Comparison of ENCODE assay signal across 18 mouse cellular contexts in the genomic region with DNA sequence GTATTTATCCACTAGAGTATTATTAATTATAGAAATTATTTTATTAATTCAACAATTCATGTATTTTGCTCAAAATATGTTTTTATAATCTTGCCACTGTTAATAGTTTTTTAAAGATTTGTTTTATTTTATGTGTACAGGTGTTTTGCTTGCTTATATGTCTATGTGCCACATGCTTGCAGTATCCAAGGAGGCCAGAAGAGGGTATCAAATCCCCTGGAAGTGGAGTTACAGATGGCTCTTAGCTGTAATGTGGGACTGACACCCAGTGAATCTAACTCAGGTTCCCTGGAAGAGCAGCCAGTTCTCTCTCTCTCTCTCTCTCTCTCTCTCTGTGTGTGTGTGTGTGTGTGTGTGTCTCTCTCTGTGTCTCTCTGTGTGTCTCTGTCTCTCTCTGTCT. TPM values are rescaled to one million over a fixed set of nuclear protein-coding genes. Genes with fewer than 3 reads are reported as not detected.
DNase-seq lines count a peak whose midpoint lies in the region; ATAC-seq and TF ChIP-seq lines count a peak whose summit lies in the region.
"Had no signal": no experiment of that assay in that cellular context is flagged by ENCODE, and none has a peak within 500 bp of the region (broad histone marks: within the 10 kb centered on the region; RNA-seq: fewer than 3 reads in every experiment).

No protein-coding gene starts in this region.

- CTCF ChIA-PET in Patski (lab: Charles Lee) = interaction anchor here (2.8 kb wide), 1 partner anchor 20 kb away, joined by 9 read pairs; a partner anchor contains a TSS

- peak; percentile 25 for DNase-seq in embryonic facial prominence, embryonic 11.5 days (ENCODE audit: low spot score)
- DNase-seq in embryonic facial prominence, embryonic 10.5 days (ENCODE audit: low spot score) = no peak
- peak; percentile 52 for DNase-seq in liver, adult 2 months (ENCODE audit: extremely low read depth, low read depth, low spot score)
- DNase-seq in liver (no peak), 3T3-L1 (ENCODE audit: low read depth, low spot score) (peak; percentile 28), Patski (ENCODE audit: low read depth, low spot score) (no peak)
- DNase-seq in urinary bladder, adult 18-20 months (ENCODE audit: low spot score in 2 of 2) = no peak
- DNase-seq in heart, adult 11 months = no peak
- DNase-seq: adrenal gland, adult 8-10 months; cerebellum, adult 2 months; gastrocnemius, postnatal 36 days; heart, postnatal 4 days; layer of hippocampus, postnatal 36 days; left cerebral cortex, postnatal 4 days; lung, postnatal 4 days had no signal

- POLR2A ChIA-PET in Patski (lab: Charles Lee) = no interaction called here

- H3K27ac ChIP-seq in embryonic facial prominence, embryonic 11.5 days (replicated peaks; ENCODE audit: low read depth, low read length) = no peak overlapping the region
- no peak overlapping the region for H3K27ac ChIP-seq in embryonic facial prominence, embryonic 10.5 days (replicated peaks)
- H3K27ac ChIP-seq in liver, adult 2 months (replicated peaks; ENCODE audit: insufficient read depth, low read depth, low read length) = no peak overlapping the region
- H3K27ac ChIP-seq: liver, embryonic 15.5 days; midbrain, embryonic 12.5 days; neural tube, embryonic 15.5 days had no signal

- TF ChIP-seq CTCF in liver, adult 2 months (IDR thresholded peaks at IDR 0.05; ENCODE audit: low read depth, low read length) = peak; percentile 39
- TF ChIP-seq CTCF in Patski (IDR thresholded peaks at IDR 0.05) = peak; percentile 39

- no peak for ATAC-seq in embryonic facial prominence, embryonic 11.5 days (replicated peaks; ENCODE audit: insufficient number of reproducible peaks, low FRiP score, low TSS enrichment, low read depth)
- no peak for ATAC-seq in Patski

- no peak overlapping the region for H3K4me3 ChIP-seq in embryonic facial prominence, embryonic 11.5 days (ENCODE audit: low read depth, low read length)
- no peak overlapping the region for H3K4me3 ChIP-seq in embryonic facial prominence, embryonic 10.5 days
- H3K4me3 ChIP-seq in liver, adult 2 months (ENCODE audit: insufficient read depth, low read depth, low read length) = no peak overlapping the region
- H3K4me3 ChIP-seq: liver, embryonic 15.5 days; midbrain, embryonic 12.5 days; neural tube, embryonic 15.5 days had no signal

- H3K79me2 ChIP-seq in liver, adult 2 months (ENCODE audit: control insufficient read depth, insufficient read depth, low read length) = no peaks in the 10 kb centered on the region

- H3K4me2 ChIP-seq in embryonic facial prominence, embryonic 11.5 days (ENCODE audit: low read depth, low read length) = no peak overlapping the region
- H3K4me2 ChIP-seq: liver, embryonic 15.5 days; midbrain, embryonic 12.5 days; neural tube, embryonic 15.5 days had no signal

- H3K9me3 ChIP-seq in embryonic facial prominence, embryonic 11.5 days (replicated peaks; ENCODE audit: control insufficient read depth, low read length) = no peaks in the 10 kb centered on the region
- H3K9me3 ChIP-seq in embryonic facial prominence, embryonic 10.5 days = peaks cover 10% of the 10 kb centered on the region; the same call in 1 of the 2 replicates
- H3K9me3 ChIP-seq: liver, embryonic 15.5 days; midbrain, embryonic 12.5 days; neural tube, embryonic 15.5 days had no signal

- in situ Hi-C loops in Patski (cut with MboI; ENCODE audit: low pct_unique_long_range_greater_than_20kb) = no loop called here

- no peaks in the 10 kb centered on the region for H3K27me3 ChIP-seq in embryonic facial prominence, embryonic 11.5 days (ENCODE audit: control insufficient read depth, insufficient read depth, low read length)
- H3K27me3 ChIP-seq in embryonic facial prominence, embryonic 10.5 days (replicated peaks; ENCODE audit: low read depth, poor library complexity, severe bottlenecking) = no peaks in the 10 kb centered on the region
- H3K27me3 ChIP-seq in liver, adult 2 months (ENCODE audit: control insufficient read depth, insufficient read depth, low read length) = no peaks in the 10 kb centered on the region
- H3K27me3 ChIP-seq in Patski = no peaks in the 10 kb centered on the region
- H3K27me3 ChIP-seq: liver, embryonic 15.5 days; midbrain, embryonic 12.5 days; neural tube, embryonic 15.5 days had no signal

- no peak for TF ChIP-seq POLR2A in liver, adult 2 months (IDR thresholded peaks at IDR 0.05; ENCODE audit: extremely low read depth, insufficient read depth, low read length)

- no peaks in the 10 kb centered on the region for H3K36me3 ChIP-seq in embryonic facial prominence, embryonic 11.5 days (replicated peaks; ENCODE audit: control insufficient read depth, insufficient read depth, low read depth, low read length)
- H3K36me3 ChIP-seq in embryonic facial prominence, embryonic 10.5 days (replicated peaks) = no peaks in the 10 kb centered on the region
- no peaks in the 10 kb centered on the region for H3K36me3 ChIP-seq in liver, adult 2 months (ENCODE audit: control insufficient read depth, insufficient read depth, low read length)
- H3K36me3 ChIP-seq: liver, embryonic 15.5 days; midbrain, embryonic 12.5 days; neural tube, embryonic 15.5 days had no signal

- no peak overlapping the region for H3K9ac ChIP-seq in embryonic facial prominence, embryonic 11.5 days (replicated peaks; ENCODE audit: low read length)
- H3K9ac ChIP-seq in liver, adult 2 months (ENCODE audit: low read depth, low read length) = no peak overlapping the region
- H3K9ac ChIP-seq: liver, embryonic 15.5 days; midbrain, embryonic 12.5 days; neural tube, embryonic 15.5 days had no signal

- no peaks in the 10 kb centered on the region for H3K4me1 ChIP-seq in embryonic facial prominence, embryonic 11.5 days (ENCODE audit: control insufficient read depth, insufficient read depth, low read length)
- H3K4me1 ChIP-seq in embryonic facial prominence, embryonic 10.5 days = 0 out of 2 replicates have a peak, but pooled peaks cover 2% of the 10 kb centered on the region
- H3K4me1 ChIP-seq in liver, adult 2 months (ENCODE audit: control insufficient read depth, insufficient read depth, low read length) = peaks cover 11% of the 10 kb centered on the region
- H3K4me1 ChIP-seq: liver, embryonic 15.5 days had no signal

RNA-seq across cellular contexts. Expression of a gene that starts 20.4 kb away (rescaled TPM):
- 156 and 163 TPM in 2 replicates for polyA plus RNA-seq in embryonic facial prominence, embryonic 11.5 days (2014; fragmentation: Nextera tagmentation; extraction: Ambion mirVana)
- 156 and 157 TPM in 2 replicates for polyA plus RNA-seq in embryonic facial prominence, embryonic 10.5 days (2016; fragmentation: Nextera tagmentation; extraction: Ambion mirVana)
- 28.6 and 35.1 TPM in 2 replicates for total RNA-seq in liver, adult 2 months (2014; rRNA removed)
- 89.5 and 94.4 TPM in 2 replicates for polyA plus RNA-seq in liver, adult 2 months (2012; rRNA removed)
- polyA plus RNA-seq in Patski (2021) = 121 TPM

RNA-seq across cellular contexts. Expression of a gene that starts 20.9 kb away (rescaled TPM):
- 3.8 and 3.9 TPM in 2 replicates for polyA plus RNA-seq in embryonic facial prominence, embryonic 11.5 days (2014; fragmentation: Nextera tagmentation; extraction: Ambion mirVana)
- polyA plus RNA-seq in embryonic facial prominence, embryonic 10.5 days (2016; fragmentation: Nextera tagmentation; extraction: Ambion mirVana) = 3.5 and 3.6 TPM in 2 replicates
- total RNA-seq in liver, adult 2 months (2014; rRNA removed) = 0.55 TPM in 1 of 2 replicates, not detected in the other
- polyA plus RNA-seq in liver, adult 2 months (2012; rRNA removed) = 0.45 and 0.58 TPM in 2 replicates
- 2.0 TPM for polyA plus RNA-seq in Patski (2021)
- total RNA-seq: layer of hippocampus, postnatal 36 days had no signal

Comparison
In these comparisons a context has a peak if more than half of its experiments do, and no peak if none do; other contexts are left out.
1. DNase-seq: peak in embryonic facial prominence, embryonic 11.5 days (single experiment), liver, adult 2 months (single experiment) and 3T3-L1 (single experiment); none in embryonic facial prominence, embryonic 10.5 days (single experiment), liver (single experiment), Patski (single experiment), urinary bladder, adult 18-20 months (0 of 2) and heart, adult 11 months (single experiment).